Mouse (Mus musculus): ENCODE results near the gene Pard3.
"Not testable (repeated sequence)": the region's sequence is repeated elsewhere in the genome, so short reads cannot be mapped to it uniquely, and the experiment has no call there.

Gene Pard3

DNA sequence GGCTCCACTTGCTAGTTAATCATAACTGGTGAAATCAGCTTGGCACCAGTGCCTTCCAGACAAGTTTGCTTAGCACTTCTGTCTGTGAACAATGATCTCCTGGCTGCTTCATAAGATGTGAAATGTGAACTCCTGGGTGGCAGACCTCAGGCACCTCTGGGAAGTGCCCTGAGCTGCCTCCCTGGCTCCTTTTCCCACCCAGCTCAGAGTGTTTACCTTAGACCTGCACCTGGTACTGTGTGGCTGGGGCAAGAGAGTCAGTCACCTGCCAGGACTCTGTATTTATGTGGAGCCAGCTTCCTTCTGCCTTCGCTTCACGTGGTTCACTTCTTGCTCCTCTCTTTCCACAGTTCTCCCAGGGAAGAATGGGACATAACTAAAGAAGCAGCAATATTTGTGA lies 77.3 kb downstream of the Pard3 start:
- DNase-seq (ENCODE audit: low spot score) = no peak

DNA sequence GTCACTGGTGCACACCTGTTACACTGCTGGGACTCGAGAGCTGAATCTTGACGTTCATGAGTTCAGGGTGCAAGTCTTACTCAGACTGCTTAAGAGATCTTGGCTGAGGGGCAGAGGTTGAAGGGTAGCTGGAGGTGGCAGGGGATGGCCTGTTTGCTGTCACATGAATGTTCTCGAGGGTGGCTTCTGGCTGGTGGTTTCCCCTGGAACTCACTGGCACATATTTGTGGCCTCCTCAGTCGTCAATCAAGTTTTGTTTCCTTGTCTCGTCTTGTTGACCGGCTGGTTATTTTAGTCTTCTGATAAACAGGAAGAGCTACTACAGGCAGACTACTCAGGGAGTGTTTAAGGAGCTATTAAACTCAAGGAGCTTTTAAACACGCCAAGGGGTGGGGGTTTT lies 79.9 kb downstream of the Pard3 start:
- no peak for DNase-seq (ENCODE audit: low spot score)

DNA sequence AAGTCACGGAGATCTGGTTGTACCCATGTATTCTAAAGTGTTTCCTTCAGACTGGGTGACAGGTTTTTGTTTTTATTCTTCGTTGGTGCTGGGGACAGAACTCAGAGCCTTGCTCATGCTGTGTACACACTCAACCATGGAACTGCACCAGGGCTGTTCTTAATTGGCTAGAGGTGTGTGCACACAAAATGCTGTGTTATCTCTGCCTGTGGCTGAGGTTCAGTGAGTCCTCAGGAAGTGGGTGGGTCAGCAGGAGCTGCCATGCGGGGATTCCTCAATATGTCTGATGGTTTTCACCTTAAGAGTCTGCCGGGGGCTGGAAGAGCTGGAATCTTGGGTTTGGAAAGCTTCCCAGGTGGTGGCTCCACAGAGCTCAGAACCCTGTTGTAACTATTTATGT lies 80.9 kb downstream of the Pard3 start:
- DNase-seq (ENCODE audit: low spot score) = no peak

DNA sequence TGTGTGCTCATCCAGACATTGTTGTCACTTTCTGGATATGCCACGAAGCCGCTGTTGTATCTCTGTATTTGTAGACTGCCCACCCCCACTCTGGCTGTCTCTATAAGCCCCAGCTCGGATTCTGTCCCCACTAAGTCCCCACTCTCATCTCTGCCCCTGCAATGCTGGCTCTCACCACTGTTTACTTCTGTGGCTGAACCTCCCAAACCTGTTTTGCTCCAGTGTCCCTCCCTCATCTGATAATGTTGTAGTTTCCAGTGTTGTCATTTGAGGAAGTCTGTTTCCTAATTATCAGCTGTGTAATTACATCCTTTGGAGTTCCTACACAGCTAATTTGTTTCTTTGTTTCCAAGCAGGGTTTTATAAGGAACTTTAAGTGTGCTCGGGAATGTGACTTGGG lies 81.4 kb downstream of the Pard3 start:
- no peak for DNase-seq (ENCODE audit: low spot score)

DNA sequence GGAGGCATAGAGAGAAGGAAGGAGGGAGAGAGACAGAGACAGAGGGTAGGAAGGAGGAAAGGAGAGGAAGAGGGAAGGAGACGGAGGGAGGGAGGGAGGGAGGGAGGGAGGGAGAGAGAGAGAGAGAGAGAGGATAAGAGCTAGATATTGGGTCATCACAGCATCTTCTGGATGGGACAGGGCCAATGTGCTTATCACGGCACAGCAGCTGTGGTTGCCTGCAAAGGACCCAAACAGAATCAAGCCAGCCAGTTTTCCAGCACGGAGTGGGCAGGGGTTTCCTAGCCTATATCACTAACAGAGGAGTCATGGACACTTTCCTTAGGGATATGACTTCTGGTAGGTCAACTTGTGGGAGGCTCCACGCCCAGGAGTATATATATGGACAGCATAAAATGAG lies 82.4 kb downstream of the Pard3 start:
- no peak for DNase-seq (ENCODE audit: low spot score)

DNA sequence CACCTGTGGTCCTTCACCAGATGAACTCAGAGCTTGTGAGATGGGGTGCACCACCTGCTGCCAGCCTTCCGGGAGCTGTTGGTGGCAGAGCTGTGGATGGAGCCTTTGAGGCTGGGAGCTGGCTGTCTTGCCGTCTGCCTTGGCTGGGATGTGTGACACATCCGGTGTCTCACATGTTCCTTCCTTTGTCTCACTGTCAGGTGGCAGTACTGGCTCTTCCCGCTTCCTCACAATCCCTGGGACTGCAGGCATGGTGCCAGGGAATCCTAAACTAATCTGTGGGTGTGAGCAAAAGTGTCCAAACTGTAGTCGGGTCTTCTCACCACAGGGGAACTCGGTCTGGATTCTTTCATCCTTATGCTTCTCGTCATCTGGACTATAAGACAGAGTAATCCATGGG lies 85.1 kb downstream of the Pard3 start:
- peak; percentile 45 for DNase-seq (ENCODE audit: low spot score)

DNA sequence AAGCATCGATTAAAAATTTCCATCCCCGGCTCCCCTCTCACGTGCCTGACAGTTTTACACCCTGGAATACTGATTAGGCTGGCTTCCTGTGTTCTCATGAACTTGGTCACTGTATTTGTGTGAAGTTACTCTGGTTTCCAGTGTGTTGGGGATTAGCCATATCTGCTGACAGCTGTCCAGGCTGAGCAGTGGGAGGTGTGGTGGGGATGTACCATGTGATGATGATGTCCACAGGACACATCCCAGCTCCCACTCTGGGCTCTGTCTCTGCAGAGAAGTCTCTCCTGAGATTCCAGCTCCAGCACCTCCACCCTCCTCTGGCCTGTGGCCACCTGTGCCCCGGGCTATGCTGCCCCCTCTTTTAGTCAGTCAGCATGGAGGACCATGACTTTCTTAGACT lies 87.0 kb downstream of the Pard3 start:
- DNase-seq (ENCODE audit: low spot score) = no peak

DNA sequence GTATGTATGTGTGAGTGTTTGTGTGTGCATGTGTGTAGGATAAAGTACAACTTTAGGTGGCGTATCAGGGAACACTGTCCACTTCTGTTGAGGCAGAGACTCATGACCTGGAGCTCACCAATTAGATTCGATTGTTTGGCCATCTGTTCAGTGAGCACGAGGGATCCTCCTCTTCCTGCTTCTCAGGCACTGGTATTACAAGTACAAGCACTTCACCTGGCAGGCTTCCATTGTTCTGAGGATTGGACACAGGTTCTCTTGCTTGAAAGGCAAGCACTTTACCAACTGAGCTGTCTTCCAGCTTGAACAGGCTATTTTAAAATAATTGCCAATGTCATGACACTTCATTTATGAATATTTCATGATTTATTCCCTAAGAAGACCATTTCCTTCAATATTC lies 88.0 kb downstream of the Pard3 start:
- no peak for DNase-seq (ENCODE audit: low spot score)

DNA sequence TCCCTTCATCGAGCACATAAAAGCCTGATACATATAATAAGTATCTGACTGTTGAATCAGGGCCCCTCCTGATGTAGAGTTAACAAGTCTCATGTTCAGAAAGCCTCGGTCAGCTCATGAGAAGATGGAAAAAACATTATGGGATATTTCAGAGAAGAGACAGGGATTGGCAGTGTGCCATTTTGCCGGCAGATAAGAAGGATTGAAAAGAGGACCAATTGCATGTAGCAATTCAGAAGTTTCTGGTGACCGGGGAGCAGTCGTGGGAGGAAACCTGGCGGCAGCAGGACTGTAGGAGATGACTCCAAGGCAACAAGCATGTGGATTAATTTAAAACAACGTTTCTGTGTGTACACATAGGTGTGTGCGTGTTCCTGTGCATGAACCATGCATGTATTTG lies 93.4 kb downstream of the Pard3 start:
- peak; percentile 71 for DNase-seq (ENCODE audit: low spot score)

DNA sequence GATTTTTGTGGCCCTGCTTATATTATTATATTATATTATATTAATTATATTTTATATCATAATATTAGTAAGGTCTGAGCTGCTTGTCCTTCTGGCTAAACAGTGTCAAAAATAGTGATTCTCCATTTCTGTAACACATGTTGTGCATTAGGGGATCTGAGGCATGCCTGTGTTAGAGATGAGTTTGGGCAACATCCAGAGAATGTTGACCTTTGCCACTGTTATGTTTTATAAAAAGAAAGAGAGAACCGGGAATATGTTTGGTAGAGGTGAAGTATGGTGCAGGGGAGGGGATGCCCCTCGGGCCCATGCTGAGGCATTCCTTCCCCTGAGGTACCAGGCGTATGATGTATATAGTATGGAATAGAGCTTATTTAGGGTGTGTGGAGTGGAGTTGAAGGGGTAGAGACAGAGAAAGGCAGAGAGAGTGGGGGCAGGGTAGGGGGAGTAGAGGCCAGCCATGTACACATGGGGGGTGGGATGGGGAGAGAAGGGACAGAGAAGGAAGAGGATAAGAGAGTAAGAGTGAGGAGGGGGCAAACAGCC lies 95.8 kb downstream of the Pard3 start:
- DNase-seq (ENCODE audit: low spot score) = no peak

DNA sequence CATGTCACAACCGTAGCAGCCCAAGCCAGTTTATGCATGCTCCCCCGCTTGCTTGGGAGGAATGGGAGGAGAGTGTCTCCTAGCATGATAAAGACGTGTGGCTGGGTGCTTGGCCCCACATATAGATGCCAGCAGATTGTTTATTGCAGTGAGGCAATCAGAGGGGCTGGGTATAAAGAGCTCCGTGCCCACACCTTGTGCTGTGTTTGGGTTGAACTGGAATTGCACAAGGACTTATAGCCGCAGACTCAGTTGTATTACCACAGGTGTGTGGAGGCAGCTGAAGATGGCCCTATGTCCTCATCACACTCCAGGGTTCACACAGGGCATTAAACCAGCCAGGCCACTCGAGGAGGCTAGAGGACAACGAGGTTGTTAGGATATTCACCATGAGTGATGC lies 98.2 kb downstream of the Pard3 start:
- no peak for DNase-seq (ENCODE audit: low spot score)

DNA sequence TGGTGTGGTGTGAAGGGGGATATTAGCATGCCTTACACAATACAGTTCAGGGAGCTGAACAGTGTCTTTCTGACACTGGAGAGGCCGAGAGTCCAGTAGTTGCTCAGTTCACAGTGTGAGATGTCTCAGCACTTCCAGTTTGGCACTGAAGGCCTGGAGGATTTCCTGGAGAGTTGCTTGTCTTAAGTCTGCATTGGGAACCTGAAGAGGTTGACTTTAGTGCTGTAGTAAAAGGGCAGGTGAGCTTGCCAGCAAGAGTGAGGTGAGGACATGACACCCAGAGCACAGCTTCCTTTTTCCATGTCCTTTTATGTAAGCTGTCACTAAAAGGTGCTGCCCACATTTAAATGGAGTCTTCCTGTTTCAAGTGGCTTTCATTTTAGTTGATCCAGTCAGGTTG lies 99.1 kb downstream of the Pard3 start:
- no peak for DNase-seq (ENCODE audit: low spot score)

DNA sequence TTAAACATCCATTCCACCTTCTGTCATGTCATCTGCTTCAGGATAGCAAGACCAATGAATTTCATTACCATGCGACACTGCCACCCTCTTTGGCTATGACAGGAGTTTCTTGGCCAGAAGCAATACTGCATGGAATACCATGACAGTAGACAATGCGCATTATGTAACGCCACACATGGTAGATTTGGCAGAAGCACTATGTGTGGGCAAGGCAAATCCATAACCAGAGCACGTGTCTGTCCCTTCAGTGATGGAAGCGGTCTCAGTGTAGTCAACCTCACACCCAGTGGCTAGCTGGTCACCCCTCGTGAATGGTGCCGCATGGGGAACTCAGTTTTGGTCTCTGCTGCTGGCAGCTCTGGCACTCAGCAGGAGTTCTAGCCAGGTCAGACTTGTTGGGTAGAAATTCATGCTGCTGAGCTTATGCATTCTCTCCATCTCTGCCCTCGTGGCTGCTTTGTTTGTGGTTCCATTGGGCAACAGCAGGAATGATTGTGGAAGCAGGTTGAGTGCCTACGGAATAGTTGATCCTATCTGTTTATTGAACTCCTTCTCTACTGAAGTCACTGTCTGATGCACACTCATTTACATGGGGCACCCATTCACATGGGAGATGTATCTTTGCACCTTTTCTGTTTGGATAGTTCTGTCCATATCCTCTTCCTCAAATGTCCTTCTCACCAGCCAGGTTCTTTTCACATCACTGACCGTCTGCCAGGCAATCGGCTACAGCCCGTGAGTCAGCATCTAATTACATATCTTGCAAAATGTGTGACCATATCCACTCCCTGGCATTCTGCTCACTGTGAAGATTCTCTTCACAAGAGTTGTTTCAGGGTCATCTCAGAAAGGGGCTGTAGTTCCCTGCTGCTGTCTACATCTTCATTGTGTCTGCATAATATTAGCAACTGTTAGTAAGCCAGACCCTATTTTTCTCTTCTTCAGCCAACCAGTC lies 100.9 kb downstream of the Pard3 start:
- no peak for DNase-seq (ENCODE audit: low spot score)

DNA sequence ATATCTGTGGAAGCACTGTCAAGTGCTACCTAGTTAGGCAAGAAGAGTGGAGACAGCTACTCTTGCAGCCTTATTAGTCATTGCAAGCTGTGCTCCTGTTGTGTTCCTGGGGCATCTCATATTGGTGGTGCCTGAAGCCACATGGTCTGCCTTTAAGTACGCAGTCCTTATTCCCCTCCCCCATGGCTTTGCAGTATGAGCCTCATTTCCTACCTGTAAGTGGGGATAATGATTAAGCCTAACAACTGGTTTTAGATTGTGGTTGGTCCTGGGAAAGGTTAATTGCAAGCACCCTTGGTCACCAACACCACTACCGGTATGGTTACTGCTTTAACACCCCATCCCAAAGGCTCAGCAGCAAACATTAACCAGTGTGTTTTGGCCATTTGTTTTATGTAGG lies 104.8 kb downstream of the Pard3 start:
- DNase-seq (ENCODE audit: low spot score) = no peak

DNA sequence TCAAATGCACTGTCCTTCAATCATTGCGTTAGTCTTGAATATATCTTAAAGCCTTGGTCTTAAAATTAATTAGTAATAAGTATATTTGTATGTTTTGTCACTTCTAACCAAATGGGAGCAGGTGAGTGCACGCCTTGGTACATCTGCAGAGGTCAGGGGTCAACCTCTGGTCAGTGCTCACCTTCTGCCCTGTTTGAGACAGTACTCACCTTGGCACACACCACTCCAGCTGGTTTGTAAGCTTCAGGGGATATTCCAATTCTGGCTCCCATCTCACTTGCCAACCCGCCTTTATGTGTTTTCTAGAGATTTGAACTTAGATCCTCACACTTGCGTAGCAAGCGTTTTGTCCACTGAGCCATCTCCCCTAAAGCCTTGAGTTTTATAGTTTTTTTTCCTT lies 105.7 kb downstream of the Pard3 start:
- no peak for DNase-seq (ENCODE audit: low spot score)

DNA sequence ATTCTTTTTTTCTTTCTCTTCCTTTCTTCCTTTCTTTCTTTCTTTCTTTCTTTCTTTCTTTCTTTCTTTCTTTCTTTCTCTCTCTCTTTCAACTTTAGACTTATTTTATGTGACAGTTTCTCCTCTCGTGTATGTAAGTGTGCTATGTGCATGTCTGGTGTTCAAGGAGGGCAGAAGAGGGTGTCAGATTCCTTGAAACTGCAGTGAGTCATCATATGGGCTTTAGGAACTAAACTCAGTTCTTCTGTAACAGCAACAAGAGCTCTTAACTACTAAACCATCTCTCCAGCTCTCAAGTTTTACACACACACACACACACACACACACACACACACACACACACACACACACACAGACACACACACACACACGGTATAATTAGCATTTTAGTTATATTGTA lies 106.7 kb downstream of the Pard3 start:
- DNase-seq (ENCODE audit: low spot score) = not testable (repeated sequence)

DNA sequence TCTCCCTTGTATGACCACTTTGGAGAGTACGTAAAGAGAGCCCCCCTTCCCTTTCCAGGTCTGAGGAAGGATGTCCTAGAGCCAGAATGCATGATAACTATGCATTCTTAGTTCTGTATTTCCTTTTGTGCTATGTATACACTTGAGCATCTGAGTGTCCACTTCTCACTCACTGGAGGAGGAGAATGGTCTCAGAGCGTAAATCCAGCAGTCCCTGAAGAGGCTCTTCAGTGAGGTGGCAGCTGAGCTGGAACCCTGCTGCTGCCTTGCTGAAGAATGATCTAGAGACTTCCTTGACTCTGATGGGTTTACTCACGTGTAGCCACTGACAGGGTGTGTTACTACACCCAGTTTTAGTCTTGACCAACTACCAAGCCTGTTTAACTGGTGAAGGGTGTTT lies 107.2 kb downstream of the Pard3 start:
- DNase-seq (ENCODE audit: low spot score) = no peak

DNA sequence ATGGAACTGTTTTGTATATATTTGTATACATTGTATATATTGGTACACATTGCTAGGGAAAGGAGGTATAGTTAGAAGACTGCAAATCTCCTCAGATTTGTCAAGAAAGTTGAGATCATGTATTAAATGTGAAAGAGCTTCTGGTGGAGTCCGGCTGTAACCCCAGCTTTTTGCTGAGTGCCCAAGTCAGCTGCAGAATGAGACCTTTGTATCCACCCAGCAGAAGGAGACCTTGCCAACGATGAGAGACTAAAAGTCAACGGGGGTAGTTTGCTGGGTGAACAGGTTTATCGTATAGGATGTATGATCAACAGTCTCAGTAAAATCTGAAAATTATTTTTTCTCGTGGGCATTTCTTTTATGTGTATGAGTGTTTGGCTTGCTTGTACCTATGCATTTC lies 109.8 kb downstream of the Pard3 start:
- no peak for DNase-seq (ENCODE audit: low spot score)

DNA sequence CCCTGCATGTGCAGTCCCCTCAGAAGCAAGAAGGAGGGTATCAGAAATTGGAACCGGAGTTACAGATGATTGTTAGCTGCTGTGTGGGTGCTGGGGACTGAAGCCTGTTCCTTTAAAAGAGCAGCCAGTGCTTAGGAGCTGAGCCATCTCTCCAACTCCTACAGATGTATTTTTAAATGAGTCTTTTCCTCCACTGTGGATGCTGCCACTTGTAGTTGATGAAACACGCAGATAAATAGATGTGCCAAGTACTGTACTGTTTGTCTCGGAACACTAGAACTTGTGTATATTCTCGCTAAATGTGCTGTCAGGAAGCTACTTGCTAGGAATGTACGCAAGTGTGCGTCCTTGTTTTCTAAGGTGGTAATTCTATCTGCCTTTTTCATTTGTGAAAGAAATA lies 110.7 kb downstream of the Pard3 start:
- DNase-seq (ENCODE audit: low spot score) = no peak

DNA sequence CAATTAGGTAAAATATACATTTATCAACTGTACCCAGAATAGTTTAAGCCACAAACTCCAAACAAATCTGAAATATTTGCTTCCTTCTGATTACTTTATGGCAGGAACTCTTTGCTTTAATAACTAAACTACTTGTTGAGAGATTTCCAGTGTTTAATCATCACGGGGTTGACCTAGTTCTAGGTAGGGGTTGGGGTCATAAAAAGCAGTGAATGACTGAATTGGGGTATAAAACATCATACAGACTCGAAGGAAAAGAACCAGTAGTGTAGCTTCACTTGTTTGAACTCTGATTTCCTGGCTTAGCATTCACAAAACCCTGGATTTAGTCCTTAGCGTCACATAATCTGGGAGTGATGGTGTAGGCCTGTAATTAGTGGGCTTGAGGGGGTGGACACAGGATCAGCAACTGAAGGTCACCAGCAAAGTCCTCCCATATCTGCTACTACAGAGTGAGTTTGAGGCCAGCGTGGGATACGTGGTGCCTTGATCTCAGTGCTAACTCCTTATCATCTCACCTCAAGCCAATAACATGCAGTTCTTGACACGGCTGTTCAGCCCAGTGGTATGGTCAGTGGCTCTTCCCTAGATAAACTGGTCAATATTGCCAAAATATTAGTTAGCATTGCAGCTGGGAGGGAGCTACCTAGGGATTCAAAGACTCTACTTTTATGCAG lies 111.6 kb downstream of the Pard3 start:
- DNase-seq (ENCODE audit: low spot score) = no peak

DNA sequence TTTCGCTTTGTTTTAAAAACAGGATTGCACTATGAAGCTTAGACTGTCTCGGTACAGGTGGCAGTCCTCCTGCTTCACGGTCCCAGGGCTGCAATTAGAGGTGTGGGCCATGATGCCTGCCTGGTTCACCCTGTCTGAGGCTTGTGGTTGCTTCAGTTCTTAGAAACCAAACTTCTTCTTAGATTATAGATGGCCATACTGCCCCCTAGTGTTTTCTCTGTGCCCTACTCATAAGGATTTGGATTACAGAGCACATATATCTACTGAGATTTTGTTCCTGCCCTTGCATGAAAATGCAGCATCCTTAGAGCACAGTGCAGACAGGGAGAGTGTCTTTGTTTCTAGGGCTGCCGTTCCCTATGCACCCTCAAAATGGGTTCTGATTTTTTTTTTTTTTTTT lies 114.9 kb downstream of the Pard3 start:
- no peak for DNase-seq (ENCODE audit: low spot score)

DNA sequence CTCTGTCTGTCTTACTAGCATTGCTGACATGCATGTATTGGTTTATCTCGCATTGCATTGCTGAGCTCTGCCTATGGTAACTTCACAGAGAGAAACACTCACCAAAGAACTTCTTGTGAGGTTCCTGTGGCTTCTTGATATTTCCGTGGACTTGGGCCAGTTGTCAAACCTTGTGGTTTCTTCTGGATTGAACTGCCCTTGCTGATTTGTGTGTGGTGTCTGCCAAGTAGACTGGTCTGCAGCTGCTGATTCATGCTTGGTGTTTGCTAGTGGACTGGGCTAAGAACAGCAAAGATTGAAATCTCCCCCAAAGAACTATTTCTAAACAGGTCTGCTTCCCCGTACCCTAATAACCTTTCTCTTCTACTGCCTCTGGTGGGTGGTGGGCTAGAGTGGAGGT lies 117.6 kb downstream of the Pard3 start:
- DNase-seq (ENCODE audit: low spot score) = no peak

DNA sequence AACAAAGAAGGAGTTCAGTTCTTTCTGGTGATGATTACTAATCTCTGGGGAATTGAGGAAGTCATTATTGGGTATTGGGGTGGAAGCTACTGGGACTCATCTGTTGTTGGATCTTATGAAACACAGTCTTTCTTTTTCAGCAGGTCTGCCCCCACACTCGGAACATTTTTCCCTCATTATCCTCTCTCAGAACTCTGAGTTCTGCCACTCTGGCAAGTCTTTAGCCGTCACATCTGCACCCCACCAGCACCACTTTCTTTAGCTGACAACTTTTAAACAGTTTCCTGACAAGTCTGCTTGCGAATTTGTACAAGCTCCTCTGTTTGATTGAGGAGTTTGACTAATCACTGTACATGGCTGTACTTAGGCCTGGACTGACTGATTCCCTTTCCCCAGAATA lies 118.4 kb downstream of the Pard3 start:
- no peak for DNase-seq (ENCODE audit: low spot score)
